Mouse (Mus musculus): ENCODE data around the gene Vsig10l. TPM values are rescaled to one million over a fixed set of nuclear protein-coding genes. Genes with fewer than 3 reads are reported as not detected.
A peak's percentile ranks its signal among the peaks of the same experiment; 100 is the strongest.

Gene Vsig10l
- polyA plus RNA-seq, 1 experiment from 2014 or later = 3.6 TPM

- Histone ChIP-seq H3K27ac (ENCODE audit: low read depth, low read length) (no peak within 1 kb of the TSS), H3K27me3 (ENCODE audit: control insufficient read depth, insufficient read depth, low read length) (no peaks in the 10 kb centered on the region), H3K36me3 (ENCODE audit: control insufficient read depth, insufficient read depth, low read length) (no peaks in the 10 kb centered on the region), H3K4me3 (ENCODE audit: low read length) (no peak within 1 kb of the TSS), H3K9ac (ENCODE audit: low read depth, low read length) (no peak within 1 kb of the TSS), H3K4me2 (replicated peaks; ENCODE audit: low read depth, low read length) (no peak within 1 kb of the TSS), H3K9me3 (ENCODE audit: control insufficient read depth, low read length) (no peaks in the 10 kb centered on the region), H3K4me1 (ENCODE audit: control insufficient read depth, insufficient read depth, low read length) (no peaks in the 10 kb centered on the region)
- no peak for ATAC-seq (ENCODE audit: low FRiP score, low TSS enrichment)
- 65% methylated on average over 10 of the region's 10 CpGs for WGBS
These were observed 26.4 kb upstream of the Vsig10l start, which contains the start of gene Nkg7 for GRCm38 (mm10) chr7:43436341-43437255. Gene Nkg7, plus strand, starts transcription at chr7:43437073.

DNA sequence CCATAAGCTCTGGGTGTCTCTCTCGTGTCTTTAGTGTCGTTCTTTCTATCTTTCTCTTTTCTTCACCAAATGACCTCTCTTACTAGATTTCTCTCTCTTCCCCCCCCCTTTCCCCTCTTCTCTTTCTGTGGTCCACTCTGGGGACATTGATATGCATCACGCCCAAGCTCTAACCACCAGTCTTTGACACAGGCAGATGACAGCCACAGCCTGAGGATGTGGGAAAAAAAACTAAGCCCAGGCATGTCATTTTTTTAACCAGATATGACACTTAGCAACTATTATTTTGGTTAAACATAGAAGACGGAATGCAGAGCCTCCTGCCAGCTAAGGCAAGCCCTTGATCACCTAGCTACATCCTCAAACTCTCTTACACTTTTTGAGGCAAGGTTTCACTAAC lies 24.3 kb upstream of the Vsig10l start:
- Histone ChIP-seq H3K4me3 (ENCODE audit: low read length) (no peak overlapping the region), H3K27ac (ENCODE audit: low read depth, low read length) (no peak overlapping the region), H3K36me3 (ENCODE audit: control insufficient read depth, insufficient read depth, low read length) (no peaks in the 10 kb centered on the region), H3K4me1 (ENCODE audit: control insufficient read depth, insufficient read depth, low read length) (0 out of 2 replicates have a peak, but pooled peaks cover 5% of the 10 kb centered on the region), H3K9me3 (ENCODE audit: control insufficient read depth, low read length) (no peaks in the 10 kb centered on the region), H3K9ac (ENCODE audit: low read depth, low read length) (no peak overlapping the region), H3K4me2 (replicated peaks; ENCODE audit: low read depth, low read length) (no peak overlapping the region), H3K27me3 (ENCODE audit: control insufficient read depth, insufficient read depth, low read length) (no peaks in the 10 kb centered on the region)
- WGBS = 86% methylated on average over 4 of the region's 4 CpGs
- ATAC-seq (ENCODE audit: low FRiP score, low TSS enrichment) = no peak

GRCm38 (mm10) chr7:43440482-43440881 lies 22.5 kb upstream of the Vsig10l start, which contains the start of gene Cldnd2:
Gene Cldnd2, plus strand, starts transcription at chr7:43440782.
- no peak within 1 kb of the TSS for H3K4me2 ChIP-seq (replicated peaks; ENCODE audit: low read depth, low read length)
- no peak for ATAC-seq (ENCODE audit: low FRiP score, low TSS enrichment)
- WGBS = 81% methylated on average over 6 of the region's 6 CpGs
- no peaks in the 10 kb centered on the region for H3K9me3 ChIP-seq (ENCODE audit: control insufficient read depth, low read length)
- peaks cover 13% of the 10 kb centered on the region; the same call in 1 of the 2 replicates for H3K4me1 ChIP-seq (ENCODE audit: control insufficient read depth, insufficient read depth, low read length)
- no peaks in the 10 kb centered on the region for H3K27me3 ChIP-seq (ENCODE audit: control insufficient read depth, insufficient read depth, low read length)
- no peak within 1 kb of the TSS for H3K4me3 ChIP-seq (ENCODE audit: low read length)
- no peaks in the 10 kb centered on the region for H3K36me3 ChIP-seq (ENCODE audit: control insufficient read depth, insufficient read depth, low read length)
- no peak within 1 kb of the TSS for H3K27ac ChIP-seq (ENCODE audit: low read depth, low read length)
- H3K9ac ChIP-seq (ENCODE audit: low read depth, low read length) = no peak within 1 kb of the TSS

- peaks cover 13% of the 10 kb centered on the region; the same call in 1 of the 2 replicates for H3K4me1 ChIP-seq (ENCODE audit: control insufficient read depth, insufficient read depth, low read length)
- H3K4me2 ChIP-seq (replicated peaks; ENCODE audit: low read depth, low read length) = no peak overlapping the region
- no peak for ATAC-seq (ENCODE audit: low FRiP score, low TSS enrichment)
- WGBS = 86% methylated on average over 3 of the region's 3 CpGs
- no peaks in the 10 kb centered on the region for H3K9me3 ChIP-seq (ENCODE audit: control insufficient read depth, low read length)
- H3K36me3 ChIP-seq (ENCODE audit: control insufficient read depth, insufficient read depth, low read length) = no peaks in the 10 kb centered on the region
- no peak overlapping the region for H3K4me3 ChIP-seq (ENCODE audit: low read length)
- no peak overlapping the region for H3K27ac ChIP-seq (ENCODE audit: low read depth, low read length)
- no peak overlapping the region for H3K9ac ChIP-seq (ENCODE audit: low read depth, low read length)
- no peaks in the 10 kb centered on the region for H3K27me3 ChIP-seq (ENCODE audit: control insufficient read depth, insufficient read depth, low read length)
These were observed 21.9 kb upstream of the Vsig10l start for GRCm38 (mm10) chr7:43441071-43441470.

- 0 out of 2 replicates have a peak, but pooled peaks have one; percentile 2 for ATAC-seq (ENCODE audit: low FRiP score, low TSS enrichment)
- Histone ChIP-seq H3K4me2 (replicated peaks; ENCODE audit: low read depth, low read length) (peak overlapping the region; percentile 77), H3K4me3 (ENCODE audit: low read length) (peak overlapping the region; percentile 47), H3K9me3 (ENCODE audit: control insufficient read depth, low read length) (no peaks in the 10 kb centered on the region), H3K27me3 (ENCODE audit: control insufficient read depth, insufficient read depth, low read length) (no peaks in the 10 kb centered on the region), H3K27ac (ENCODE audit: low read depth, low read length) (peak overlapping the region; percentile 98), H3K9ac (ENCODE audit: low read depth, low read length) (peak overlapping the region; percentile 67), H3K36me3 (ENCODE audit: control insufficient read depth, insufficient read depth, low read length) (no peaks in the 10 kb centered on the region), H3K4me1 (ENCODE audit: control insufficient read depth, insufficient read depth, low read length) (peaks cover 13% of the 10 kb centered on the region; the same call in 1 of the 2 replicates)
- WGBS = 7% methylated on average over 9 of the region's 9 CpGs
These were observed 20.3 kb upstream of the Vsig10l start for GRCm38 (mm10) chr7:43442684-43443083.

GRCm38 (mm10) chr7:43443126-43443916 lies 19.6 kb upstream of the Vsig10l start:
- H3K9ac ChIP-seq (ENCODE audit: low read depth, low read length) = peak overlapping the region; percentile 67

GRCm38 (mm10) chr7:43443917-43444293 lies 19.0 kb upstream of the Vsig10l start, which contains the start of the genes Etfb and Gm45233:
Gene Etfb, plus strand, starts transcription at chr7:43444083.
Gene Gm45233, plus strand, starts transcription at chr7:43444128.
- Histone ChIP-seq H3K4me3 (ENCODE audit: low read length) (peak within 1 kb of the TSS; percentile 47), H3K4me1 (ENCODE audit: control insufficient read depth, insufficient read depth, low read length) (peaks cover 13% of the 10 kb centered on the region; the same call in 1 of the 2 replicates), H3K9me3 (ENCODE audit: control insufficient read depth, low read length) (no peaks in the 10 kb centered on the region), H3K27ac (ENCODE audit: low read depth, low read length) (peak within 1 kb of the TSS; percentile 98), H3K27me3 (ENCODE audit: control insufficient read depth, insufficient read depth, low read length) (no peaks in the 10 kb centered on the region), H3K4me2 (replicated peaks; ENCODE audit: low read depth, low read length) (peak within 1 kb of the TSS; percentile 77), H3K9ac (ENCODE audit: low read depth, low read length) (peak within 1 kb of the TSS; percentile 67), H3K36me3 (ENCODE audit: control insufficient read depth, insufficient read depth, low read length) (no peaks in the 10 kb centered on the region)
- under 1% methylated on average over 27 of the region's 27 CpGs for WGBS
- ATAC-seq (ENCODE audit: low FRiP score, low TSS enrichment) = peak; percentile 97

More at GRCm38 (mm10) chr7:43443126-43443916, 19.6 kb upstream of the Vsig10l start:
- H3K9me3 ChIP-seq (ENCODE audit: control insufficient read depth, low read length) = no peaks in the 10 kb centered on the region
- H3K4me3 ChIP-seq (ENCODE audit: low read length) = peak overlapping the region; percentile 47
- peaks cover 13% of the 10 kb centered on the region; the same call in 1 of the 2 replicates for H3K4me1 ChIP-seq (ENCODE audit: control insufficient read depth, insufficient read depth, low read length)
- H3K36me3 ChIP-seq (ENCODE audit: control insufficient read depth, insufficient read depth, low read length) = no peaks in the 10 kb centered on the region
- ATAC-seq (ENCODE audit: low FRiP score, low TSS enrichment) = peak; percentile 90
- peak overlapping the region; percentile 77 for H3K4me2 ChIP-seq (replicated peaks; ENCODE audit: low read depth, low read length)
- under 1% methylated on average over 36 of the region's 36 CpGs for WGBS
- no peaks in the 10 kb centered on the region for H3K27me3 ChIP-seq (ENCODE audit: control insufficient read depth, insufficient read depth, low read length)
- peak overlapping the region; percentile 98 for H3K27ac ChIP-seq (ENCODE audit: low read depth, low read length)

DNA sequence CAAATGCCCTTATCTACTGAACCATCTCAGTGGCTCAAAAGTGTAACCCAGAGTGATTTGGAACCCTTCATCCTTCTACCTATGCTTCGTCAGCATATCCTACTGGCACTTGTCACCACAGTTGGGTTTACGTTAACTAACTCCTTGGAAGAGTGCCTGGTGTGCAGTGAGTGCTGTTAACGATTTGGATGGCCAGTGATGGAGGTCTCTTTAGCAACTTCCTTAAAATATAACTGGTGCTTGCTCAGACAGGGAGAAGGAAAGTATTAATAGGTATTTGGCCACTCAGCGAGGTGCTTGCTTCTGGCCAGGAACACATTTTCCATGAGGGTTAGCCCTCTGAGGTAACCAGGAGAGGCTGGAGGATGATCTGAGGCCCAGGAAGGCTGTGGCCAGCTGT lies 15.2 kb upstream of the Vsig10l start:
- Histone ChIP-seq H3K9me3 (ENCODE audit: control insufficient read depth, low read length) (no peaks in the 10 kb centered on the region), H3K4me2 (replicated peaks; ENCODE audit: low read depth, low read length) (no peak overlapping the region), H3K4me3 (ENCODE audit: low read length) (no peak overlapping the region), H3K27me3 (ENCODE audit: control insufficient read depth, insufficient read depth, low read length) (no peaks in the 10 kb centered on the region), H3K9ac (ENCODE audit: low read depth, low read length) (no peak overlapping the region), H3K36me3 (ENCODE audit: control insufficient read depth, insufficient read depth, low read length) (peaks cover 9% of the 10 kb centered on the region; the same call in 1 of the 2 replicates), H3K27ac (ENCODE audit: low read depth, low read length) (no peak overlapping the region), H3K4me1 (ENCODE audit: control insufficient read depth, insufficient read depth, low read length) (peaks cover 9% of the 10 kb centered on the region; the same call in 1 of the 2 replicates)
- ATAC-seq (ENCODE audit: low FRiP score, low TSS enrichment) = no peak
- 90% methylated on average over 4 of the region's 4 CpGs for WGBS
